Mouse (Mus musculus) inflammation-experienced regulatory T-cells, adult 6 months (primary cell): ENCODE data around the gene Trappc2l. TPM values are rescaled to one million over a fixed set of nuclear protein-coding genes. Genes with fewer than 3 reads are reported as not detected.
A peak's percentile ranks its signal among the peaks of the same experiment; 100 is the strongest.
"Not testable (repeated sequence)": the region's sequence is repeated elsewhere in the genome, so short reads cannot be mapped to it uniquely, and the experiment has no call there.

ENCODE experiments used
- ATAC-seq: one replicate; pipeline ENCODE4 v1.8.0; 2017
- polyA plus RNA-seq, 3 experiments: library from polyadenylated mRNA; unstranded; fragments of 100-300 nt; shearing (Covaris generic); gene quantifications; one replicate each; pipeline ENCODE4 v1.2.1; 2017

The Trappc2l gene
- 10 to 100 TPM; 57.7 to 82.5 (median 80.6) TPM for polyA plus RNA-seq

DNA sequence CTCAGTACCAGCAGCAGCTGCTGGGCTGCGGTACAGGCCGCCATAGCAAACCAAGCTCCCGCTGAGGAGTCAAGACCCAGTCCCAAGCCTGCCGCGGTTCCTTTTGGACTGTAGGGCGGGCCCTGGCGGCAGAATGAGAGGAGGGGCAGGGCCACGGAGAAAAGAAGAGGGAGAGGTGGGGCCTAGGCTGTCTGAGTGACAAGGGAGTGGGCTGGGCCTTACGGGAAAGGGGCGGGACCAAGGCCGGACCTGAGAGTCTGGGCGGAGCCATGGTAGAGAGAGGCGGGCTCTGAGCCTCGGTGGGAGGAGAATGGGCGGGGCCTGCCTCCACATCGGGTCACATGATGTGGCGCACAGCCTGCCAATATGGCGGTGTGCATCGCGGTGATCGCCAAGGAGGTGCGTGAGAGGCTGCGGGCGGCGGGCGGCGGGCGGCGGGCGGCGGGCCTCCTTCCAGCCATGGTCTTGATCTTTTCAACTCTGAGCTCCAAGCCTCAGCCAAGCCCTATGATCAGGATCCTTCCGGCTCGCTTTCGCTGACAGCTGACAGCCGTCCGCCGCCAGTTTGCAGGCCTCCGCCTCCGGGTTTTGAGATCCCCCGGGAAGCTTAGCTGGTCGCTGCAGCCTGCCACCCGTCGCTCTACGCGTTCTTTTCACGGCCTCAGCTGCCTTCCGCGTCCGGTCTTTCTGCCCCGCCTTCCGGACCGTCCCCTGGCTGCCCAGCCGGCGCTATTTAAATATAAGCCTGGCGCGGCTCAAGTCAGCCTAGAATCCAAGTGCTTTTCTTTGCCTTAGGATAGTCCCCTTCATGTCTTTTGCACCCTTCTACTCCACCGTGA, at the start of gene Trappc2l, which contains the start of gene Galns:
Gene Trappc2l, plus strand, starts transcription at position 346 of the 839 bp plus-strand sequence.
Gene Galns, minus strand, starts transcription at position 169 of the 839 bp plus-strand sequence.
- peak; percentile 99 for ATAC-seq

DNA sequence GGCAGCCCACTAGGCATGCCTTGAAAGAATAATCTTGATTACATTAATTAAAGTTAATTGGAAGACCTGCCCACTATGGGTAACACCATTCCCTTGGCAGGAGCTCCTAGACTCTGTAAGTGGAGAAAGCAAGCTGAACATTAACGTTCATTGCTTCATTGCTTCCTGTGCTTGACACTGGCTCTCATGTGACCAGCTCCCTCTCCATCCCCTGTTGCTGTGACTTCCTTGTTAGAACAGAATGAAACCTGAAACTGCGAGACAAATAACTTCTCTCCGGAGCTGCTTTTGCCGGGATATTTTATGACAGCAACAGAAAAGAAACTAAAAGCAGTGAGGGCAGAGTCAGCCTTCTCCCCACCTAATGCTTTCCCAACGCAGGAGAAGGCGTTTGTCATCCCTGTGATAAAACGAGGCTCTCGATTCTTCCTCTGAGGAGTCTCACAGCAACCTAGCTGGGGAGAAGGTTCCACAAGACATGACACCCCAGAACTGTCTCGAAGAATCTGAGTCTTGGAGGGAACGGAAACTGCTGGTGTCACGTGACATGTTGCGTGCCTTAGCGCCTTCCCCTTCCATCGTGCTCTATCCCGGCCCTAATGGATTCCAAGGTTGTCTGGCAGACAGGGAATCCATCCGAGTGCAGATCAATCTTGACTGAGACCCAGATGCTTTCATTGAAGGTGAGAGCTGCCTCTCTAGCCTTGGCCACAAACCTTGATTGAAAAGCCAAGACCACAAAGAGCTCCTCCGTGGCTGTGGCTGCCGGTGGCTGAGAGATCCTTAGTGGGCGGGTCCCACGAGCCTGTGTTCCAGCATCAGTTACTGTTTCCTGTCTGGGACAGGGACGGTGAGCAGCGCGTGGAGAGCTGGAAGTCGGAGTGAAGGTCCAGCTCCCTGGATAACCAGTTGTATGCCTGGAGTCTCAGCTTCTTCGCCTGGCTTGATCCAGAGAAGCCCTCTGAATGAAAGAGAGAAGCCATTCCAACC, 46.8 kb upstream of the Trappc2l start:
- ATAC-seq, result no peak

- ATAC-seq, result no peak
Observed at GRCm38 (mm10) chr8:122566766-122567165, 44.7 kb upstream of the Trappc2l start.

DNA sequence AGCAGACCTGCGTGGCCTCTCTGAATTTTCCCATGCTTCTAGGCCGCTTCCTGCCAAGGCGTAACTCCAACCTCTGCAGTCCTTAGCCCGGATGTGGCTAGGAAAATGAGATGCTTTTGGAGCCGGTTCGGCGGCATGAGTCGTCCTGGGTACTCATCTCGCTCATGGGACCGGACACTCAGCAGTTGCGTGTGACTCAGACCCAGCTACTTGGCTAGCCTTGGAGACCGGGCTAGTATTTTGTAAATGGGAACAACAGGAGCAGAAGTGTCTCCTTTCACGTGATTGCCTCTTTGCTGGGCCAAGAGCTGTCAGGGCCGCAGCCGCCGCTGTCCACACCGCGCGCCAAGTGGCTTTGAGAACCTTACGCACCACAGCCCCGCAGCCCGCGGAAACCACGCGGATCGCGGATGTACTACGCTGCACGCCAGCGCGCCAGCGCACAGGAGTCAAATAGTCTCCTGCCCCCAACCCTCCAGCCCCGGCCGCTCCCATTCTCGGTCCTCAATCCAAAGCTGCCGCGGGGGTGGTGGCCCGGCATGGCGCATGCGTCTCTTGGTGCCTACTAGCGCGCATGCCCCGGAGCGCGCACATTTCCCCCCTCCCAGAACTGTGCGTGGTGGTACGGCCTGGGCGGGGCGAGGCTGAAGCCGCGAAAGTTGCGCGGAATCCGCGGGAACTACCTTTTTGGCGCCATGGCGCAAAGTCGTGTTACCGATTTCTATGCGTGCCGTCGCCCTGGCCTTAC, 43.9 kb upstream of the Trappc2l start, which contains the start of gene Cdt1:
Gene Cdt1, plus strand, starts transcription at position 655 of the 748 bp plus-strand sequence.
- peak; percentile 84 for ATAC-seq

DNA sequence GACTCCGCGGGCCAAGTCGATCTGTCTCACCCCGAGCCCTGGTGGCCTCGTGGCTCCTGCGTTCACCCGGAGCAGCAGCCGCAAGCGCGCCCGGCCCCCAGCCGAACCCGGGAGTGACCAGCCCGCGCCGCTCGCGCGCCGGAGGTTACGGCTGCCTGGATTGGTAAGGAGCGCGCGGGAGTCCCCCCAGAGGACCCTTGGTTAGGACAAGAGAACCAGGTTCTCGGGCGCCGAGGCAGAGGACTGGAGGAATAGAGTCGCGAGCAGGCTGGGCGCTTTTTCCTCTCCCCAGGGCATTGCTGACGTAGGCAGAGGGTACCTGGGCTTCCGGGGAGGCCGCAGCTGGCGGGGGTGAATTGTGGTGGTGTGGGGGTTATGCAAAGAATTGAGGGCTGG, 43.3 kb upstream of the Trappc2l start:
- ATAC-seq, result peak; percentile 55

GRCm38 (mm10) chr8:122568881-122569309, 42.5 kb upstream of the Trappc2l start:
- ATAC-seq, result no peak

GRCm38 (mm10) chr8:122569329-122569728, 42.1 kb upstream of the Trappc2l start:
- no peak for ATAC-seq

GRCm38 (mm10) chr8:122569996-122570395, 41.4 kb upstream of the Trappc2l start:
- no peak for ATAC-seq

DNA sequence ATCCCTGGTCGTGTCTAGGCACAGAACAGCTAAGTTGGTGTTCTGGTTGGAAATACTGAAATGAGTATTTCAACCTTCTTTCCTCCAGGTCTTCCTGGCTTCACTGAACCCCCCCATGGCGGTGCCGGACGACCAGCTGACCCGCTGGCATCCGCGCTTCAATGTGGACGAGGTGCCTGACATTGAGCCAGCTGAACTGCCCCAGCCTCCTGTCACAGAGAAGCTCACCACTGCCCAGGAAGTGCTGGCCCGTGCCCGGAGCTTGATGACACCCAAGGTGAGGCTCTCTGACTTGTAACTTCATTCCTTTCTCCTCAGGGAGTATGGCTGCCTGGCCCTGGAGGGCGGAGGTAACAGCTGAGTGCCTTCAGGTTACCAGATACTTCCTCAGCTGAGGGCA, 40.3 kb upstream of the Trappc2l start:
- ATAC-seq, result no peak

DNA sequence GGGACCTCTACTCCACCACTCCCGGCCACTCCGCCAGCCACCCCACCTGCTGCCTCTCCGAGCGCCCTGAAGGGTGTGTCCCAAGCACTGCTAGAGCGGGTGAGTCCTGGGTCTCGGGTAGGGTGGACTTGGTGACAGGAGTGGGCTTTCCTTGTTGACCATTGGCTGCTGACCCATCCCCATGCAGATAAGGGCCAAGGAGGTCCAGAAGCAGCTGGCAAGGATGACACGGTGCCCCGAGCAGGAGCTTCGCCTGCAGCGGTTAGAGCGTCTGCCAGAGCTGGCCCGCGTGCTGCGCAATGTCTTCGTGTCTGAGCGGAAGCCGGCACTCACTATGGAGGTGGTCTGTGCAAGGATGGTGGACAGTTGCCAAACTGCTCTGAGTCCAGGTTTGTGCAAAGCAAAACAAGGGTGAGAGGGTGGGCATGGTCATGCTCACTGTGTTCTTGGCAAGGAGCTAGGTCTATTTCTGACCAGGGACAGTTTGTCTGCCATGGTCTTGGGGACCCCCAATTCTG, 39.6 kb upstream of the Trappc2l start:
- no peak for ATAC-seq

DNA sequence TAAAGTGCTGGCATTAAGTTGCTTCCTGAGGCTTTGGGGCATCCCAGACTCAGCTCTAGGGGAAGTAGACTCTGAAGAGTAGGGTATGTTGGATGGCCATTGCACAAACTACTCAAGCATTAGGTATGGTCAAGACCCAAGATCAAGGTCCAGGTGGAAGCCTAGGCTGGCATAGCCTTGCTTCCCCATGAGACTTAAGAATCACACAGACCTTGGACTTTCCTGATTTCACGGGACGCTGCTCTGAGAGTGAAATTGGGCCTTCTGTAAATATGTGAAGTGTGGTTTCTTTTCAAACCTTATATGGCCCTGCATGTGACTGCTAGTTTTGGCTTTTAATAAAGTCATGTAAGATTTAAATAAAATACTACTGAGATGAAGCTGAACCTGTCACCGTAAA, 38.7 kb upstream of the Trappc2l start:
- no peak for ATAC-seq

DNA sequence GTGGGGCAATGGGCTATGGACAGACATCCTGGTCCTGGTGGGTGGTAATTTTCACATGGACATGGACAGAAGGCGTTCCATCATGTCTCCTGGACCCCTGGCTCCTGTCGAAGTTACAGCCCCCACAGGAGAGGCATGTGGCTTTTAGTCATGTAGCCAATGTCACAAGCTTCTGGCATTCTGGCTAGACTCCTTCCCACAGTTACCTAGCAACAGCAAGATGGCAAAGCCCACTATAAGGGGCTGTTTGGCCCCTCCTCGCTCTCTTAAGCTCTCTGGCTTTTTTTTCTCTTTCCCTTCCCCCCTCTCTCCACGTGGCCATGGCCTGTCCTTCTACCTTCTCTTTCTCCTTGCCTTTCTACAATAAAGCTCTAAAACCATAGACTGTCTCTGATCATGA, 38.3 kb upstream of the Trappc2l start:
- ATAC-seq, result not testable (repeated sequence)

GRCm38 (mm10) chr8:122573577-122573976, 37.9 kb upstream of the Trappc2l start:
- no peak for ATAC-seq

DNA sequence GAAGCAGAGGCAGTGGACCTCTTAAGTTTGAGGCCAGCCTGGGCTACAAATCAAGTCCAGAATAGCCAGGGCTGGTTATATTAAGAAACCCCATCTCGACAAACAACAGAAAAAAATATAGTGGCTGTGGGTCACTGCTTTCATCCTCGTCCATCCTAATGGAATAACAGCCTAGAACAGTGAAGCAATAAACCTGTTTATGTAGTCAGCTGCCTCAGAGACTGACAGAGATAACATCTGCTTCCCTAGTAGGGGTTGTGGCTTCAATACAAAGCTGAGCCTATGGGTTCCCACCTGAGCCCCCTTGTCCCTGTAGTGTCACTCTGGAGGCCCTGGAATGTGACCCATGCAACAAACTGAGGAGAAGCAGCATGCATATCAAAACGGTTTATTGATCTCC, 37.2 kb upstream of the Trappc2l start:
- no peak for ATAC-seq

DNA sequence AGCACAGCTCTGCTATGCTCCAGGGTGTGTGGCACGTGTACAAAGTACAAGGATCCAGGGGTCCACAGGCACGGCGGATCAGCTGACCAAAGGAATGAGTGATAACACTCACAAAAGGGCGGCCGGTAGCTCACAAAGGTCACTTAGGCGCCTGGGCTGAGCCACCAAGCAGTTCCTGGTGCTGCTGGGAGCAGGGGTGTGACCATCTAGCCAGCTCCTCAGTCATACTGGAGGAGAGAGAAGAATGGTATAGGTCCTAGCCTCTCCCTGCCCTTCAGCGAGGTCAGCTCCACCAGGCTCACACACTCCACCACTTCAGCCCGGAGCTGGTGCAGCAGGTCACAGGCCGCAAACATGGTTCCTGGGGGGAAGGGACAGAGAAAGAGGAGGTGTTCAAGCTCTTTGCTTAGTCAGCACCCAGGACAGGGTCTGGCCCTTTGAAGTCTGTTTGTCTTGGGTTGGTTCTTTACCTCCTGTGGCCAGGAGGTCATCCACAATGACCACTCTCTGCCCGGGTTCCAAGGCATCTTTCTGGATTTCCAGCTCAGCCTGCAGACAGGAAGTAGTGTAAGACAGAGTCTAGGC, 36.7 kb upstream of the Trappc2l start:
- ATAC-seq, result no peak

DNA sequence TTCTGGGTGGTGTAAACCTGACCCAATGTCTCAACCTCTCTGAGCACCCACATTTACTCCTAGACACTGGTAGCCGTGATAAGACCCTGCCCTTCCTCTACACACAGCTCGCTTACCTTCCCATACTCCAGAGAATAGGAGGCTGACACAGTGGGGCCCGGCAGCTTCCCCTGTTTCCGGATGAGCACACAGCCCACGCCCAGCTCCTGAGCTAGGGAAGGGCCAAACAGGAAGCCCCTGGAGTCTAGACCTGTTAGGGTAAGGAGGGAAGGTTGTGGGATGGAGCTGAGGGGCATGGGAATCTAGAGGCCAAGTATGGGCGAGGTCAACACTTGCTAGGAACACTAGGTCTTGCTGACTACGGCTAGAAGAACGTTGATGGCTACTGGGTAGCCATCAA, 36.2 kb upstream of the Trappc2l start:
- ATAC-seq, result no peak

GRCm38 (mm10) chr8:122575735-122576647, 35.4 kb upstream of the Trappc2l start:
- ATAC-seq, result peak; percentile 6

- ATAC-seq, result peak; percentile 99
Observed at GRCm38 (mm10) chr8:122576648-122577022, 34.8 kb upstream of the Trappc2l start, which contains the start of gene Aprt. TSS of gene Aprt (minus strand) at chr8:122576909.

GRCm38 (mm10) chr8:122577116-122577515, 34.3 kb upstream of the Trappc2l start:
- ATAC-seq, result no peak

DNA sequence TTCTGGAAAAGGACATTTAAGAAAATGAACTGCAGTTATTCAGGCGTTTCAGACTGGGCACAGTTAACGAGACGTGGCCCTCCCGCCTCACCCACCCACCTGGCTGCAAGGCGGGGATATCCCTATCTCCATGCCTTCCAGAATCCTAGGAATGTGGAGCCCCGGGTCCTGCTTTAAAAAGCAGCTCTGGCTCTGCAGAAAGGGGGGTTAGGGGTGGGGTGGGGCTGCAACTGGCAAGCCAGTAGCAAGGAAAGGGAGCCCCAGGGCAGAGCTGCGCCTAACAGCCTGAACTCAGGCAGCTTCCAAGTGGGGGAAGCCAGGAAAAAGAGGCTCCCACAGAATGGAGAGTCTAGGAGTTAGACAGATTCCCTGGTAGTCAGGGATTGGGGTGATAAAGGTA, 32.2 kb upstream of the Trappc2l start:
- no peak for ATAC-seq
